ENCODE assay signal across 6 mouse cellular contexts in the genomic region with DNA sequence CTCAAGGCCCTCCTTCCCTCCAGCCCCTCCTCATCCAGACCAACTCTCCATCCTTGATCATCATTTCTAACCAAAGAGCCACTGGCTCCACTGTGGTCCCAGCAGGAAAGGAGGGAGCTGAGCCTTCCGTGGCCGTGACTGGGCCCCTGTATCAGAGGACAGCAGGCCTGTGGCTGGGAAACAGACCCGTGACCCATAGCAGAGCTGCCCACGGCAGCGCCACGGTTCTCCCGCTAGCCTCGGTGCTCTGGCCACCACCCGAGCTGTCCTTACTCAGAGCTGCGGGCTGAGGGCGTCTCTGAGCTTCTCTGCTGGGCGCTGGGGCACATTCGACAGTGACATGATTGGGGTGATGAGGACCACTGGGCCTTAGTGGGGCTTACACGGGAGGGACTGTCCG. TPM values are rescaled to one million over a fixed set of nuclear protein-coding genes. Genes with fewer than 3 reads are reported as not detected.
"Had no signal": no experiment of that assay in that cellular context is flagged by ENCODE, and none has a peak within 500 bp of the region (broad histone marks: within the 10 kb centered on the region; RNA-seq: fewer than 3 reads in every experiment).

No protein-coding gene starts in this region.

- H3K4me1 ChIP-seq: neural tube, embryonic 13.5 days; neural tube, embryonic 15.5 days; stomach, embryonic 15.5 days had no signal

- H3K4me3 ChIP-seq: neural tube, embryonic 12.5 days; neural tube, embryonic 13.5 days; neural tube, embryonic 15.5 days; stomach, embryonic 15.5 days had no signal

- H3K9me3 ChIP-seq: neural tube, embryonic 12.5 days; neural tube, embryonic 13.5 days; neural tube, embryonic 15.5 days; stomach, embryonic 15.5 days had no signal

- H3K9ac ChIP-seq: neural tube, embryonic 12.5 days; neural tube, embryonic 13.5 days; neural tube, embryonic 15.5 days; stomach, embryonic 15.5 days had no signal

- H3K27ac ChIP-seq: neural tube, embryonic 12.5 days; neural tube, embryonic 13.5 days; neural tube, embryonic 15.5 days; stomach, embryonic 15.5 days; stomach, postnatal 0 days had no signal

- H3K27me3 ChIP-seq: neural tube, embryonic 12.5 days; neural tube, embryonic 13.5 days; neural tube, embryonic 15.5 days; stomach, embryonic 15.5 days had no signal

- H3K4me2 ChIP-seq: neural tube, embryonic 12.5 days; neural tube, embryonic 13.5 days; neural tube, embryonic 15.5 days; stomach, embryonic 15.5 days had no signal

RNA-seq across cellular contexts. Expression of a gene that starts 57.3 kb away (rescaled TPM):
- polyA plus RNA-seq: neural tube, embryonic 14.5 days had no signal
